Mouse (Mus musculus) intestine, embryonic 15.5 days (tissue): Measurements from ENCODE around the gene Kank4. TPM values are rescaled to one million over a fixed set of nuclear protein-coding genes. Genes with fewer than 3 reads are reported as not detected.
A peak's percentile ranks its signal among the peaks of the same experiment; 100 is the strongest.

Experiments used
- ATAC-seq: fragments of 200-750 bp; cut with Nextera tagmentation; 2 replicates; pipeline ENCODE4 v1.8.0; 2017; ENCODE audit warnings: moderate TSS enrichment, moderate library complexity
- H3K27ac ChIP-seq: fragments of 300-500 bp; sonication (generic); 2 replicates; pipeline ENCODE4 v1.5.1; 2015; ENCODE audit warnings: mild to moderate bottlenecking, inconsistent platforms
- H3K27me3 ChIP-seq: fragments of 300-500 bp; sonication (generic); replicated peaks from 2 replicates; pipeline ENCODE4 v1.6.1; 2015; ENCODE audit warnings: inconsistent platforms
- H3K36me3 ChIP-seq: fragments of 300-500 bp; sonication (generic); 2 replicates; pipeline ENCODE4 v1.6.1; 2015; ENCODE audit warnings: inconsistent platforms
- H3K4me1 ChIP-seq: fragments of 300-500 bp; sonication (generic); replicated peaks from 2 replicates; pipeline ENCODE4 v1.6.1; 2015; ENCODE audit warnings: inconsistent platforms
- H3K4me2 ChIP-seq: fragments of 300-500 bp; sonication (generic); replicated peaks from 2 replicates; pipeline ENCODE4 v1.6.1; 2015; ENCODE audit warnings: mild to moderate bottlenecking, inconsistent platforms
- H3K4me3 ChIP-seq: fragments of 300-500 bp; sonication (generic); replicated peaks from 2 replicates; pipeline ENCODE4 v1.5.1; 2015; ENCODE audit warnings: inconsistent platforms
- H3K9ac ChIP-seq: fragments of 300-500 bp; sonication (generic); 2 replicates; pipeline ENCODE4 v1.6.1; 2015; ENCODE audit warnings: inconsistent platforms
- H3K9me3 ChIP-seq: fragments of 300-500 bp; sonication (generic); 2 replicates; pipeline ENCODE4 v1.6.1; 2016; ENCODE audit warnings: inconsistent platforms
- WGBS: fragments of 180-500 bp; shearing (Covaris S2); methylation state at CpG from one replicate; pipeline ENCODE4 v1.1.7; 2015; 5-methylcytosine and 5-hydroxymethylcytosine counted together
- polyA plus RNA-seq: library from polyadenylated mRNA; unstranded; fragments of >200 nt; fragmentation: Nextera tagmentation; extraction: Ambion mirVana; gene quantifications from 2 replicates; pipeline ENCODE4 v1.2.1, GENCODE M21; 2015

The Kank4 gene
- polyA plus RNA-seq, 1 experiment from 2014 or later, result 1.4 TPM

- H3K4me2 ChIP-seq, result no peak overlapping the region
- WGBS, result 30% methylated on average over 4 of the region's 4 CpGs
- no peaks in the 10 kb centered on the region for H3K27me3 ChIP-seq
- no peak overlapping the region for H3K4me3 ChIP-seq
- peak overlapping the region; percentile 72 for H3K27ac ChIP-seq
- no peaks in the 10 kb centered on the region for H3K36me3 ChIP-seq
- peak; percentile 83 for ATAC-seq
- peaks cover 10% of the 10 kb centered on the region for H3K4me1 ChIP-seq
- no peaks in the 10 kb centered on the region for H3K9me3 ChIP-seq
- H3K9ac ChIP-seq, result no peak overlapping the region
These were observed 59.1 kb downstream of the Kank4 start for GRCm38 (mm10) chr4:98758012-98758821.

GRCm38 (mm10) chr4:98756141-98756540 lies 61.2 kb downstream of the Kank4 start:
- Histone ChIP-seq H3K36me3 (no peaks in the 10 kb centered on the region), H3K9me3 (no peaks in the 10 kb centered on the region), H3K4me2 (no peak overlapping the region), H3K4me3 (no peak overlapping the region), H3K4me1 (peaks cover 10% of the 10 kb centered on the region), H3K27ac (no peak overlapping the region), H3K9ac (no peak overlapping the region), H3K27me3 (no peaks in the 10 kb centered on the region)
- no peak for ATAC-seq
- WGBS, result 65% methylated on average over 11 of the region's 11 CpGs

GRCm38 (mm10) chr4:98754456-98754855 lies 62.9 kb downstream of the Kank4 start:
- Histone ChIP-seq H3K9me3 (no peaks in the 10 kb centered on the region), H3K4me2 (no peak overlapping the region), H3K36me3 (no peaks in the 10 kb centered on the region), H3K4me3 (no peak overlapping the region), H3K4me1 (peaks cover 10% of the 10 kb centered on the region), H3K27me3 (no peaks in the 10 kb centered on the region), H3K27ac (no peak overlapping the region), H3K9ac (no peak overlapping the region)
- 78% methylated on average over 4 of the region's 4 CpGs for WGBS
- ATAC-seq, result no peak

GRCm38 (mm10) chr4:98743906-98744210 lies 73.5 kb downstream of the Kank4 start:
- 22% methylated on average over 7 of the region's 7 CpGs for WGBS
- H3K4me3 ChIP-seq, result no peak overlapping the region
- peak overlapping the region; percentile 23; the same call in 1 of the 2 replicates for H3K27ac ChIP-seq
- H3K9ac ChIP-seq, result no peak overlapping the region
- H3K4me1 ChIP-seq, result 0 out of 2 replicates have a peak, but pooled peaks cover 3% of the 10 kb centered on the region
- H3K36me3 ChIP-seq, result no peaks in the 10 kb centered on the region
- H3K4me2 ChIP-seq, result no peak overlapping the region
- H3K27me3 ChIP-seq, result no peaks in the 10 kb centered on the region
- no peaks in the 10 kb centered on the region for H3K9me3 ChIP-seq
- 0 out of 2 replicates have a peak, but pooled peaks have one; percentile 36 for ATAC-seq

- Histone ChIP-seq H3K4me1 (0 out of 2 replicates have a peak, but pooled peaks cover 3% of the 10 kb centered on the region), H3K4me2 (no peak overlapping the region), H3K4me3 (no peak overlapping the region), H3K36me3 (no peaks in the 10 kb centered on the region), H3K9me3 (no peaks in the 10 kb centered on the region), H3K27me3 (no peaks in the 10 kb centered on the region), H3K27ac (peak overlapping the region; percentile 23; the same call in 1 of the 2 replicates), H3K9ac (no peak overlapping the region)
- 40% methylated on average over 3 of the region's 3 CpGs for WGBS
- 0 out of 2 replicates have a peak, but pooled peaks have one; percentile 4 for ATAC-seq
These were observed 74.0 kb downstream of the Kank4 start for GRCm38 (mm10) chr4:98743209-98743905.

GRCm38 (mm10) chr4:98739753-98740152 lies 77.6 kb downstream of the Kank4 start:
- Histone ChIP-seq H3K9me3 (no peaks in the 10 kb centered on the region), H3K36me3 (no peaks in the 10 kb centered on the region), H3K4me2 (no peak overlapping the region), H3K4me3 (no peak overlapping the region), H3K27me3 (no peaks in the 10 kb centered on the region), H3K4me1 (0 out of 2 replicates have a peak, but pooled peaks cover 3% of the 10 kb centered on the region), H3K9ac (no peak overlapping the region), H3K27ac (no peak overlapping the region)
- WGBS, result 29% methylated on average over 2 of the region's 2 CpGs
- ATAC-seq, result no peak

GRCm38 (mm10) chr4:98733660-98734059 lies 83.7 kb downstream of the Kank4 start:
- Histone ChIP-seq H3K27me3 (no peaks in the 10 kb centered on the region), H3K4me3 (no peak overlapping the region), H3K9me3 (no peaks in the 10 kb centered on the region), H3K4me2 (no peak overlapping the region), H3K4me1 (no peaks in the 10 kb centered on the region), H3K9ac (no peak overlapping the region), H3K27ac (no peak overlapping the region), H3K36me3 (no peaks in the 10 kb centered on the region)
- 93% methylated on average over 16 of the region's 16 CpGs for WGBS
- ATAC-seq, result no peak

GRCm38 (mm10) chr4:98728716-98729115 lies 88.6 kb downstream of the Kank4 start:
- no peaks in the 10 kb centered on the region for H3K36me3 ChIP-seq
- H3K27me3 ChIP-seq, result peaks cover 4% of the 10 kb centered on the region; the same call in 1 of the 2 replicates
- 0 out of 2 replicates have a peak, but pooled peaks cover 3% of the 10 kb centered on the region for H3K4me1 ChIP-seq
- 53% methylated on average over 7 of the region's 7 CpGs for WGBS
- no peak overlapping the region for H3K27ac ChIP-seq
- no peak overlapping the region for H3K4me2 ChIP-seq
- ATAC-seq, result no peak
- no peak overlapping the region for H3K9ac ChIP-seq
- H3K9me3 ChIP-seq, result no peaks in the 10 kb centered on the region
- H3K4me3 ChIP-seq, result no peak overlapping the region

- H3K27me3 ChIP-seq, result peaks cover 4% of the 10 kb centered on the region; the same call in 1 of the 2 replicates
- no peak overlapping the region for H3K4me3 ChIP-seq
- no peak overlapping the region for H3K27ac ChIP-seq
- ATAC-seq, result no peak
- H3K9ac ChIP-seq, result no peak overlapping the region
- WGBS, result 11% methylated on average over 10 of the region's 10 CpGs
- no peaks in the 10 kb centered on the region for H3K9me3 ChIP-seq
- no peaks in the 10 kb centered on the region for H3K36me3 ChIP-seq
- 0 out of 2 replicates have a peak, but pooled peaks cover 3% of the 10 kb centered on the region for H3K4me1 ChIP-seq
- peak overlapping the region; percentile 68 for H3K4me2 ChIP-seq
These were observed 89.4 kb downstream of the Kank4 start for GRCm38 (mm10) chr4:98727959-98728347.

- Histone ChIP-seq H3K27me3 (peaks cover 4% of the 10 kb centered on the region; the same call in 1 of the 2 replicates), H3K4me2 (peak overlapping the region; percentile 68), H3K9ac (no peak overlapping the region), H3K4me1 (0 out of 2 replicates have a peak, but pooled peaks cover 3% of the 10 kb centered on the region), H3K4me3 (peak overlapping the region; percentile 24; the same call in 1 of the 2 replicates), H3K9me3 (no peaks in the 10 kb centered on the region), H3K27ac (no peak overlapping the region), H3K36me3 (no peaks in the 10 kb centered on the region)
- ATAC-seq, result no peak
- 11% methylated on average over 21 of the region's 21 CpGs for WGBS
These were observed 89.9 kb downstream of the Kank4 start for GRCm38 (mm10) chr4:98727295-98727958.

- 19% methylated on average over 29 of the region's 29 CpGs for WGBS
- Histone ChIP-seq H3K4me1 (0 out of 2 replicates have a peak, but pooled peaks cover 3% of the 10 kb centered on the region), H3K9ac (peak within 1 kb of the TSS; percentile 26), H3K27me3 (peaks cover 4% of the 10 kb centered on the region; the same call in 1 of the 2 replicates), H3K27ac (no peak within 1 kb of the TSS), H3K4me2 (peak within 1 kb of the TSS; percentile 68), H3K9me3 (no peaks in the 10 kb centered on the region), H3K36me3 (no peaks in the 10 kb centered on the region), H3K4me3 (peak within 1 kb of the TSS; percentile 24)
- ATAC-seq, result peak; percentile 71
These were observed 90.6 kb downstream of the Kank4 start, which contains the start of gene L1td1 for GRCm38 (mm10) chr4:98726590-98727237. Gene L1td1 (plus strand): TSS chr4:98726734.
